Mouse (Mus musculus) thymus, adult 2 months (tissue): ENCODE measurements around the gene Ap1g2.

Experiments
- CTCF ChIP-seq: fragments of 200-500 bp; IDR thresholded peaks from 2 replicates; pipeline ENCODE4 v1.5.1; 2012; ENCODE audit warnings: mild to moderate bottlenecking, control low read depth, low read length, moderate library complexity, borderline replicate concordance; ENCODE audit not compliant: control insufficient read depth, poor library complexity, insufficient read depth; ENCODE audit errors: extremely low read depth
- POLR2A ChIP-seq: fragments of 200-500 bp; IDR thresholded peaks from 2 replicates; pipeline ENCODE4 v1.6.1; 2012; ENCODE audit warnings: mild to moderate bottlenecking, low read length, control low read depth, moderate library complexity; ENCODE audit not compliant: control insufficient read depth, poor library complexity, insufficient read depth; ENCODE audit errors: extremely low read depth

GRCm38 (mm10) chr14:55109048-55109873 is 2.9 kb upstream of the Ap1g2 start:
- TF ChIP-seq POLR2A (no peak), CTCF (no peak)
